Mouse (Mus musculus) intestine, postnatal 0 days (tissue): ENCODE data around the gene Amigo2. TPM values are rescaled to one million over a fixed set of nuclear protein-coding genes. Genes with fewer than 3 reads are reported as not detected.
"Not testable (repeated sequence)": the region's sequence is repeated elsewhere in the genome, so short reads cannot be mapped to it uniquely, and the experiment has no call there.

Experiments
- ATAC-seq: fragments of 200-750 bp; cut with Nextera tagmentation; 2 replicates; pipeline ENCODE4 v1.8.0; 2017; ENCODE audit warnings: mild to moderate bottlenecking, moderate TSS enrichment, moderate library complexity
- H3K27ac ChIP-seq: fragments of 300-500 bp; sonication (generic); 2 replicates; pipeline ENCODE4 v1.5.1; 2014; ENCODE audit warnings: mild to moderate bottlenecking, low read depth, low read length, moderate library complexity
- H3K27me3 ChIP-seq: fragments of 300-500 bp; sonication (generic); replicated peaks from 2 replicates; pipeline ENCODE4 v1.6.1; 2014; ENCODE audit warnings: low read length, mixed read lengths; ENCODE audit not compliant: control insufficient read depth, insufficient read depth
- H3K36me3 ChIP-seq: fragments of 300-500 bp; sonication (generic); 2 replicates; pipeline ENCODE4 v1.6.1; 2014; ENCODE audit warnings: mild to moderate bottlenecking, moderate library complexity; ENCODE audit not compliant: control insufficient read depth, insufficient read depth
- H3K4me1 ChIP-seq: fragments of 300-500 bp; sonication (generic); replicated peaks from 2 replicates; pipeline ENCODE4 v1.6.1; 2014; ENCODE audit warnings: antibody characterized with exemption, low read length, mixed read lengths; ENCODE audit not compliant: control insufficient read depth, insufficient read depth
- H3K4me2 ChIP-seq: fragments of 300-500 bp; sonication (generic); replicated peaks from 2 replicates; pipeline ENCODE4 v1.6.1; 2014; ENCODE audit warnings: low read depth, mild to moderate bottlenecking, moderate library complexity
- H3K4me3 ChIP-seq: fragments of 300-500 bp; sonication (generic); 2 replicates; pipeline ENCODE4 v1.5.1; 2014; ENCODE audit warnings: low read depth, low read length
- H3K9ac ChIP-seq: fragments of 300-500 bp; sonication (generic); 2 replicates; pipeline ENCODE4 v1.6.1; 2014; ENCODE audit warnings: mild to moderate bottlenecking, low read depth, low read length
- H3K9me3 ChIP-seq: fragments of 300-500 bp; sonication (generic); 2 replicates; pipeline ENCODE4 v1.6.1; 2016; ENCODE audit warnings: mixed run types; ENCODE audit not compliant: control insufficient read depth
- CTCF ChIP-seq: sonication (generic); IDR thresholded peaks from 2 replicates; pipeline ENCODE4 v1.5.1; 2016; ENCODE audit warnings: low read depth, mild to moderate bottlenecking, control low read depth, antibody characterized with exemption, moderate library complexity
- WGBS: fragments of 180-500 bp; shearing (Covaris S2); extraction: QIAGEN DNeasy Blood & Tissue Kit; methylation state at CpG from one replicate; pipeline ENCODE4 v1.1.7; 2014; 5-methylcytosine and 5-hydroxymethylcytosine counted together
- polyA plus RNA-seq: library from polyadenylated mRNA; unstranded; fragments of >200 nt; fragmentation: Nextera tagmentation; extraction: Ambion mirVana; gene quantifications from 2 replicates; pipeline ENCODE4 v1.2.1, GENCODE M21; 2015

Amigo2 gene
- polyA plus RNA-seq, 1 experiment from 2014 or later, result 4.7 TPM

DNA sequence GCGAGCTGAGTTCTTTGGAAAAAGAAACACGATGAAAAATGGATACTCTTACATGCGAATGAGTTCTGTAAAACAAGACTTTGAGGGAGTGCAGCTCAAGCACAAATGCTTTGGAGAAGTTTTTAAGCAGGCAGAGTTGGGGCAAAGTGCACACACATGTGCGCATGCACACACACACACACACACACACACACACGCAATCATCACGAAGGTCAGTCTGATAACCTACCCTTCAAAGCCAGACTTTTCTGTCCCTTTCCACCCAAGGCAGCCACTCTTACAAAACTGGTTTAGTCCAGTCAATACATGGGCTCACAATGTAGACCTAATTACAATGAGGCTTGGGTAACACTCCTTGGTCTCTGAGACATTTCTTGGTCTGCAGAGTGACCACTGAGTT is 13.0 kb downstream of the Amigo2 start:
- 83% methylated on average over 6 of the region's 6 CpGs for WGBS
- no peak overlapping the region for H3K4me3 ChIP-seq
- H3K9ac ChIP-seq, result no peak overlapping the region
- H3K27ac ChIP-seq, result no peak overlapping the region
- H3K27me3 ChIP-seq, result no peaks in the 10 kb centered on the region
- no peaks in the 10 kb centered on the region for H3K36me3 ChIP-seq
- no peaks in the 10 kb centered on the region; the same call in 1 of the 2 replicates for H3K9me3 ChIP-seq
- H3K4me2 ChIP-seq, result no peak overlapping the region
- no peak for TF ChIP-seq CTCF
- H3K4me1 ChIP-seq, result no peaks in the 10 kb centered on the region
- ATAC-seq, result no peak

DNA sequence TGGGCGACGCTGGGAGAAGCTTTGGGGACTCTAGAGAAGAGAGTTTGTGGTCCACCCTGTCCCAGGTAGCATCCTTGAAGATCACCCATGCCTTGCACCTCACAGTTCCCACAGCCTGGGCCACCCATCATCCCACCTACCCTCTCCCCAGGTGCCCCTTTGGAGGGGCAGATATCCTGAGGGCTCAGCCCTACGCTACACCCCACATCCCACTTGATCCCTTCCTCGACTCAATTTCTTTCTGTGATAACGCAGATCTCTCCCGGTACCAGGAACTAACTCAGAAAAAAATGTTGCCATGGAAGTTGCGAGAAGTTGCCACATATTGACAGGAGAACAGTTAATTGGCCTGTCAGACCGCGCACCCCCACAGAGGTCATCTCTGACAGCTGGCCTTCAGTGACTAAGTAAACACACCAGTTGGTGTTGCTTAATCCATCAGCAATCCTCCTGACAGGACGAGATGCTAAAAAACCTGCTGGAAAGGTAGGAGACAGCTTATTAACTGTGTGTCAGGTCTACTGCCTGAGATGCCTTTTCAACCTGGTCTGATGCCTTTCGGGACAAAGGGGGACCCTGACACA is 17.5 kb downstream of the Amigo2 start:
- no peak for ATAC-seq
- Histone ChIP-seq H3K27ac (no peak overlapping the region), H3K4me3 (no peak overlapping the region), H3K4me2 (no peak overlapping the region), H3K9ac (no peak overlapping the region), H3K9me3 (no peaks in the 10 kb centered on the region; the same call in 1 of the 2 replicates), H3K4me1 (no peaks in the 10 kb centered on the region), H3K27me3 (no peaks in the 10 kb centered on the region), H3K36me3 (no peaks in the 10 kb centered on the region)
- TF ChIP-seq CTCF, result no peak
- 51% methylated on average over 11 of the region's 11 CpGs for WGBS

DNA sequence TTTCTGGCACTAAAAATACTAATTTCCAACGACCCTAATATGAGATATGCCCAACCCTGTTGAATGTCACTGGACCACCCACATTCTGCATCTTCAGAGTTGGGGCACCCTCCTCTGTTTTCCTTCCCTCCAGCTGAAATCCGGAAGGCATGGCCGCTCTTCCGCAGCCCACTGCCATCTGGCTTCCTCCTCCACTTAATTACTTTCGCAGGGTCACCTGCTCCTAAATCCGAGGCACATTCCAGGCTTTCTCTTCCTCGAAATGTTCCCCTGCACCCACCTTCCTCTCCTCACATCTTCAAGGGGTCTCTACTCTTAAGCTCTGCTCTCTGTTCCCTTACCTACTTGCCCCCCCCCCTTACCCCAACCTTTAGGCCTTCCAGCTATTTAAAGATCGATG is 23.1 kb downstream of the Amigo2 start:
- ATAC-seq, result no peak
- Histone ChIP-seq H3K36me3 (no peaks in the 10 kb centered on the region), H3K27me3 (no peaks in the 10 kb centered on the region), H3K9me3 (no peaks in the 10 kb centered on the region), H3K4me1 (no peaks in the 10 kb centered on the region), H3K4me2 (no peak overlapping the region), H3K4me3 (no peak overlapping the region), H3K27ac (no peak overlapping the region), H3K9ac (no peak overlapping the region)
- WGBS, result 67% methylated on average over 8 of the region's 8 CpGs
- TF ChIP-seq CTCF, result no peak

DNA sequence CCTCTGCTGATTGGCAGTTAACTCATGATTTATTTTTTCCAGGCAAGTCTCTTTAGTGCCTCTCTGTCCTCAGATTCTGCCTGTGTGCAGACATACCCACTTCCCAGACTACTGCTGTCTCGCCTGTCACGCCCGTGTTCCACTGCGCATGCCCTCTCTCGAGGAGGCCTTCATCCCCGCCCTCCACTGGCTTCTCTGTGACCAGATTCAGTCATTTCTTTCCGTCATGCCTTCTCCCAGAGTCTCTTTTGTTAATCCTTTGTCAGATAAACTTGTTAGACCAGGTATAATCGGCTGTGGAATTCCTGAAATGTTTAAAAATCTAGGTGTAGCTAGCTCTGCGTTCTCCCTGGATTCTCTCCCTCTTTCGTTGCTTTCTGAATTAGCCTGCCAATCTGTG is 23.7 kb downstream of the Amigo2 start:
- TF ChIP-seq CTCF, result no peak
- Histone ChIP-seq H3K27ac (no peak overlapping the region), H3K9me3 (no peaks in the 10 kb centered on the region), H3K4me3 (no peak overlapping the region), H3K9ac (no peak overlapping the region), H3K4me1 (no peaks in the 10 kb centered on the region), H3K27me3 (no peaks in the 10 kb centered on the region), H3K36me3 (no peaks in the 10 kb centered on the region), H3K4me2 (no peak overlapping the region)
- no peak for ATAC-seq
- 54% methylated on average over 10 of the region's 10 CpGs for WGBS

DNA sequence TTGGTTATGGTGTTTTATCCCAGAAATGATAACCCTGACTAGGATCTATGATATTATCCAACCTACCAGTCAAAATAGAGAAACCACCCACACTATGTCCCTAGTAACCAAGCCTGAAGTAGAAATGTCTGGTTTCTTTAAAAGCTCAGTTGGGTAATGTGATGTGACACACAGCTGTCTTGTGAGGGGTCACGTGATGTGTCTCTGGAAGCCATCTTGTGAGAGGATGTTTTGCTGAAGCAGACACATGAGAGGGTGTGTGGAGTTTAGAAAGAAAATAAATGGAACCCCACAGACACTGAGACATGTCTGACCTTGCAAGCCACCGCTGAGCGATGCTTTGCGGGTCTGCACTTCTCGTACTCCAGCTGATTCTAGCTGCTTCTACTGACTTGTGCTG is 30.2 kb downstream of the Amigo2 start:
- Histone ChIP-seq H3K4me1 (no peaks in the 10 kb centered on the region), H3K4me2 (no peak overlapping the region), H3K27me3 (no peaks in the 10 kb centered on the region), H3K4me3 (no peak overlapping the region), H3K27ac (no peak overlapping the region), H3K9ac (no peak overlapping the region), H3K36me3 (no peaks in the 10 kb centered on the region), H3K9me3 (no peaks in the 10 kb centered on the region)
- no peak for ATAC-seq
- no peak for TF ChIP-seq CTCF
- WGBS, result 90% methylated on average over 5 of the region's 5 CpGs

DNA sequence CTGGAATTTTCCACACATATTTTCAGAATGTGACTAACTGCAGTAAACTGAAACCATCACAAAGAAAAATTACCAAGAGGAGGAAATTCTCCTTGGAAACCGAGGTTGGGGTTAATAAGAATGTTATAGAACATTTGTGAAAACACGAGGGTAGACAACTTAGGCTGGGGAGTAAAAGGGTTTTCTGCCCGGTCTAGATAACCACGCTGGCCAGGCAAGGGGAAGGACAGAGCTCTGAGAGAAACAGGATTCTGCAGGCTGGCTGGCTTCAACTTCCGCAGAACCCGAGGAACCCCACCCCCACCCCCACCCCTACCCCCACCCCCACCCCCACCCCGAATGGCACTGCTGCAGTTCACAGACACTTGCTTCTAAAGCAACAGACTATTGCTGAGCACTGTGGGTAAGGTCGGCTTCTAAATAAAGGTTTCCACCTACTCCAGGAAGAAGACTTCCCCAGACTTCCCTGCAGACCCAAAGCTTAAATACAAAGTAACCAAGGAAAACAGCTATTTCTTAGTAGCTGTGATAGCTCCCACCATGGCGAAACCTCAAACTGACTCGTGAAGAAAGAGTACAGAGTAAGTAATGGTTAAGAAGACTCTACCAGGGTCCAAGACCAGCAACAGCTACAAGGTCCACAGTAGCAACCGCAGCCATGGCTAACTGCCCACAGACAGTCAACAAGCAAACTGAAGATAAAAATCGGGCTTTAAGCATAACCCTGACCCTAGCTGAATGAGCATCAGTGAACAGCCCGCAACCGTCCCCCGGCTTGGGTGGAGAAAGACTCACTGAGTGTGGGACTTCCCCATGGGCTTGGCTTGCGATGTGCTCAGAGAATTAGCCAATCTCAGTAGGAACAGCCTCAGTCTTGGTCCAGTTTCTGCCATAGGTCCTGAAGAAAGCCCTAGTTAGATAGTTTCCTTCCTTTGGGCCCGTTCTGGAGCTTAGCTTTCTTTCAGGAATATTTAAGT is 34.3 kb downstream of the Amigo2 start:
- 73% methylated on average over 17 of the region's 17 CpGs for WGBS
- Histone ChIP-seq H3K4me3 (no peak overlapping the region), H3K9me3 (no peaks in the 10 kb centered on the region), H3K9ac (no peak overlapping the region), H3K27ac (no peak overlapping the region), H3K4me2 (no peak overlapping the region), H3K36me3 (no peaks in the 10 kb centered on the region), H3K4me1 (no peaks in the 10 kb centered on the region), H3K27me3 (no peaks in the 10 kb centered on the region)
- TF ChIP-seq CTCF, result no peak
- no peak for ATAC-seq

DNA sequence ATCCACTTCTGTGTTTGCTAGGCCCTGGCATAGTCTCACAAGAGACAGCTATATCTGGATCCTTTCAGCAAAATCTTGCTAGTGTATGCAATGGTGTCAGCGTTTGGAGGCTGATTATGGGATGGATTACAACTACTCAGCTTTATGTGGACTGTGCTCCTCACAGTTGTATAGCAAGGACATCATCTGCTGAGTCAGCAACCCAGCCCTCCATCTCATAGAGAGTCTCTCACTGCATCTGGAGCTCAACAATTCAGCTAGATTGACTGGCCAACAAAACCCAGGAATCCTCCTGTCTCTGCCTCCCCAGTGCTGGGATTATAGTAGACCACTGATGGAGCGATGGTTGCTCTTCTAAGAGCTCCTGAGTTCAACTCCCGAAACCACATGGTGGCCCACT is 37.3 kb downstream of the Amigo2 start:
- not testable (repeated sequence) for H3K27ac ChIP-seq, H3K36me3 ChIP-seq, ATAC-seq, H3K9ac ChIP-seq, H3K4me3 ChIP-seq, H3K4me2 ChIP-seq, H3K9me3 ChIP-seq, H3K4me1 ChIP-seq, H3K27me3 ChIP-seq
- WGBS, result 88% methylated on average over 3 of the region's 3 CpGs
